Mouse (Mus musculus) heart, postnatal 0 days (tissue): ENCODE measurements around the gene Snrpa1. TPM values are rescaled to one million over a fixed set of nuclear protein-coding genes. Genes with fewer than 3 reads are reported as not detected.

Experiments
- ATAC-seq: fragments of 200-750 bp; cut with Nextera tagmentation; 2 replicates; pipeline ENCODE4 v1.8.0; 2017; ENCODE audit warnings: low read depth, moderate number of reproducible peaks, moderate library complexity; ENCODE audit not compliant: insufficient read depth
- DNase-seq: peaks from one replicate; pipeline ENCODE4 v3.0.0-alpha.2; 2016; ENCODE audit warnings: low spot score
- H3K27ac ChIP-seq: fragments of 300-500 bp; sonication (generic); 2 replicates; pipeline ENCODE4 v1.5.1; 2014; ENCODE audit warnings: low read depth, mild to moderate bottlenecking
- H3K27me3 ChIP-seq: fragments of 300-500 bp; sonication (generic); 2 replicates; pipeline ENCODE4 v1.6.1; 2014; ENCODE audit warnings: low read length, mixed read lengths; ENCODE audit not compliant: control insufficient read depth, insufficient read depth
- H3K36me3 ChIP-seq: fragments of 300-500 bp; sonication (generic); replicated peaks from 2 replicates; pipeline ENCODE4 v1.6.1; 2014; ENCODE audit warnings: low read length, mixed read lengths; ENCODE audit not compliant: control insufficient read depth, insufficient read depth
- H3K4me1 ChIP-seq: fragments of 300-500 bp; sonication (generic); 2 replicates; pipeline ENCODE4 v1.6.1; 2014; ENCODE audit warnings: antibody characterized with exemption; ENCODE audit not compliant: control insufficient read depth, insufficient read depth
- H3K4me2 ChIP-seq: fragments of 300-500 bp; sonication (generic); 2 replicates; pipeline ENCODE4 v1.6.1; 2014; ENCODE audit warnings: low read depth, mild to moderate bottlenecking, low read length, moderate library complexity
- H3K4me3 ChIP-seq: fragments of 300-500 bp; sonication (generic); 2 replicates; pipeline ENCODE4 v1.5.1; 2014; ENCODE audit warnings: low read depth, low read length
- H3K9ac ChIP-seq: fragments of 300-500 bp; sonication (generic); replicated peaks from 2 replicates; pipeline ENCODE4 v1.6.1; 2014; ENCODE audit warnings: low read depth, low read length, mixed read lengths
- H3K9me3 ChIP-seq: fragments of 300-500 bp; sonication (generic); replicated peaks from 2 replicates; pipeline ENCODE4 v1.6.1; 2016; ENCODE audit warnings: low read length; ENCODE audit not compliant: control insufficient read depth
- CTCF ChIP-seq: IDR thresholded peaks from 2 replicates; pipeline ENCODE4 v1.5.1; 2016; ENCODE audit warnings: antibody characterized with exemption, control low read depth, low read depth
- EP300 ChIP-seq: IDR thresholded peaks from 2 replicates; pipeline ENCODE4 v1.6.1; 2016; ENCODE audit warnings: antibody characterized with exemption, low read depth
- WGBS: fragments of 180-500 bp; shearing (Covaris S2); extraction: QIAGEN DNeasy Blood & Tissue Kit; methylation state at CpG from one replicate; pipeline ENCODE4 v1.1.7; 2014; 5-methylcytosine and 5-hydroxymethylcytosine counted together
- polyA plus RNA-seq: library from polyadenylated mRNA; unstranded; fragments of >200 nt; fragmentation: Nextera tagmentation; extraction: Ambion mirVana; gene quantifications from 2 replicates; pipeline ENCODE4 v1.2.1, GENCODE M21; 2015
- total RNA-seq: library from RNA; depleted of rRNA; stranded (reverse); fragments of >200 nt; gene quantifications from 2 replicates; pipeline ENCODE4 v1.2.3, GENCODE M21; 2014; ENCODE audit warnings: low replicate concordance; rRNA removed

The Snrpa1 gene
- total and polyA plus RNA-seq, 2 experiments from 2014 or later: 30.8 to 58.9 TPM

- no peak for DNase-seq
- Histone ChIP-seq H3K9ac (no peak overlapping the region), H3K27me3 (no peaks in the 10 kb centered on the region), H3K4me3 (no peak overlapping the region), H3K27ac (no peak overlapping the region; the same call in 1 of the 2 replicates), H3K36me3 (peaks cover 3% of the 10 kb centered on the region), H3K4me2 (no peak overlapping the region), H3K9me3 (no peaks in the 10 kb centered on the region), H3K4me1 (peaks cover 32% of the 10 kb centered on the region)
- TF ChIP-seq CTCF: no peak
- TF ChIP-seq EP300: no peak
- no peak for ATAC-seq
- WGBS: 62% methylated on average over 1 of the region's 1 CpGs
These were observed 61.3 kb downstream of the Snrpa1 start for GRCm38 (mm10) chr7:66120139-66120538.

- no peak overlapping the region for H3K9ac ChIP-seq
- no peak for ATAC-seq
These were observed 62.0 kb downstream of the Snrpa1 start for GRCm38 (mm10) chr7:66120702-66121396.

More at GRCm38 (mm10) chr7:66120702-66121396, 62.0 kb downstream of the Snrpa1 start:
- H3K27ac ChIP-seq: no peak overlapping the region
- no peak for TF ChIP-seq EP300
- TF ChIP-seq CTCF: no peak
- H3K4me2 ChIP-seq: no peak overlapping the region
- H3K9me3 ChIP-seq: no peaks in the 10 kb centered on the region
- H3K4me1 ChIP-seq: peaks cover 30% of the 10 kb centered on the region
- no peak overlapping the region for H3K4me3 ChIP-seq
- DNase-seq: no peak
- WGBS: 79% methylated on average over 7 of the region's 7 CpGs
- no peaks in the 10 kb centered on the region for H3K27me3 ChIP-seq
- peaks cover 10% of the 10 kb centered on the region for H3K36me3 ChIP-seq

Other genes with a start within 250 kb of the Snrpa1 start
- 8.1 and 10.1 TPM in 2 replicates for gene Pcsk6, start 197.3 kb upstream of the Snrpa1 start, total RNA-seq
- 1.6 and 1.7 TPM in 2 replicates for gene Pcsk6, start 197.3 kb upstream of the Snrpa1 start, polyA plus RNA-seq
- not detected in 2 replicates for gene Gm45213, start 15.4 kb upstream of the Snrpa1 start, total RNA-seq
- gene Gm45213, start 15.4 kb upstream of the Snrpa1 start, polyA plus RNA-seq: not detected in 2 replicates
- gene Selenos, start 20.6 kb downstream of the Snrpa1 start, total RNA-seq: 30.7 and 41.3 TPM in 2 replicates
- gene Selenos, start 20.6 kb downstream of the Snrpa1 start, polyA plus RNA-seq: 66.3 and 70.5 TPM in 2 replicates
- gene Chsy1, start 50.5 kb downstream of the Snrpa1 start, total RNA-seq: 37.8 and 43.4 TPM in 2 replicates
- gene Chsy1, start 50.5 kb downstream of the Snrpa1 start, polyA plus RNA-seq: 8.9 and 9.6 TPM in 2 replicates